Mouse (Mus musculus): ENCODE results near the gene Sash3.

The Sash3 gene

GRCm38 (mm10) chrX:48146262-48146661 is at the start of gene Sash3:
TSS of gene Sash3 (plus strand) at chrX:48146436.
- no peak for DNase-seq (ENCODE audit: low spot score)

GRCm38 (mm10) chrX:48096580-48096979 is 49.7 kb upstream of the Sash3 start:
- DNase-seq (ENCODE audit: low spot score), result no peak

- DNase-seq (ENCODE audit: low spot score), result no peak
Measured at GRCm38 (mm10) chrX:48098470-48099129, 47.6 kb upstream of the Sash3 start.

GRCm38 (mm10) chrX:48099871-48100270 is 46.4 kb upstream of the Sash3 start:
- DNase-seq (ENCODE audit: low spot score), result no peak

GRCm38 (mm10) chrX:48103256-48103655 is 43.0 kb upstream of the Sash3 start:
- no peak for DNase-seq (ENCODE audit: low spot score)

- DNase-seq (ENCODE audit: low spot score), result no peak
Measured at GRCm38 (mm10) chrX:48104736-48105441, 41.3 kb upstream of the Sash3 start.

GRCm38 (mm10) chrX:48106226-48106625 is 40.0 kb upstream of the Sash3 start:
- no peak for DNase-seq (ENCODE audit: low spot score)

- no peak for DNase-seq (ENCODE audit: low spot score)
Measured at GRCm38 (mm10) chrX:48108394-48109315, 37.6 kb upstream of the Sash3 start, which contains the start of gene Xpnpep2. TSS of gene Xpnpep2 (plus strand) at chrX:48108725.

- no peak for DNase-seq (ENCODE audit: low spot score)
Measured at GRCm38 (mm10) chrX:48109316-48109655, 37.0 kb upstream of the Sash3 start.

- no peak for DNase-seq (ENCODE audit: low spot score)
Measured at GRCm38 (mm10) chrX:48119294-48119693, 26.9 kb upstream of the Sash3 start.

GRCm38 (mm10) chrX:48124132-48125071 is 21.8 kb upstream of the Sash3 start:
- DNase-seq (ENCODE audit: low spot score), result peak; percentile 40

GRCm38 (mm10) chrX:48126903-48127476 is 19.2 kb upstream of the Sash3 start:
- DNase-seq (ENCODE audit: low spot score), result no peak

GRCm38 (mm10) chrX:48127502-48128218 is 18.6 kb upstream of the Sash3 start:
- no peak for DNase-seq (ENCODE audit: low spot score)

- no peak for DNase-seq (ENCODE audit: low spot score)
Measured at GRCm38 (mm10) chrX:48129167-48129566, 17.1 kb upstream of the Sash3 start.

GRCm38 (mm10) chrX:48136935-48137334 is 9.3 kb upstream of the Sash3 start:
- no peak for DNase-seq (ENCODE audit: low spot score)

GRCm38 (mm10) chrX:48138011-48138410 is 8.2 kb upstream of the Sash3 start:
- no peak for DNase-seq (ENCODE audit: low spot score)

- DNase-seq (ENCODE audit: low spot score), result peak; percentile 45
Measured at GRCm38 (mm10) chrX:48138539-48139275, 7.5 kb upstream of the Sash3 start.

- DNase-seq (ENCODE audit: low spot score), result no peak
Measured at GRCm38 (mm10) chrX:48139368-48140285, 6.6 kb upstream of the Sash3 start.

All from c-Kit-positive CD71-positive TER-119-positive erythroid progenitor cells, embryonic 14.5 days (primary cell).